Mouse (Mus musculus): ENCODE results near the gene Spatc1l. TPM values are rescaled to one million over a fixed set of nuclear protein-coding genes. Genes with fewer than 3 reads are reported as not detected.

Spatc1l gene
- polyA plus RNA-seq, 1 experiment from 2014 or later: not detected

Other genes starting within 250 kb of the Spatc1l start
- 9.0 and 10.2 TPM in 2 replicates for gene Dip2a, start 217.0 kb upstream of the Spatc1l start, polyA plus RNA-seq (2015; fragmentation: Nextera tagmentation; extraction: Ambion mirVana)
- gene AC141477.1, start 121.8 kb upstream of the Spatc1l start, polyA plus RNA-seq (2015; fragmentation: Nextera tagmentation; extraction: Ambion mirVana): 2.0 TPM in 1 of 2 replicates, not detected in the other
- gene Pcnt, start 119.5 kb upstream of the Spatc1l start, polyA plus RNA-seq (2015; fragmentation: Nextera tagmentation; extraction: Ambion mirVana): 11.2 and 11.7 TPM in 2 replicates
- gene 2610028H24Rik, start 113.2 kb upstream of the Spatc1l start, polyA plus RNA-seq (2015; fragmentation: Nextera tagmentation; extraction: Ambion mirVana): not detected in 2 replicates
- gene Mcm3ap, start 93.3 kb upstream of the Spatc1l start, polyA plus RNA-seq (2015; fragmentation: Nextera tagmentation; extraction: Ambion mirVana): 37.3 and 42.1 TPM in 2 replicates
- gene Ybey, start 93.2 kb upstream of the Spatc1l start, polyA plus RNA-seq (2015; fragmentation: Nextera tagmentation; extraction: Ambion mirVana): 5.3 and 5.5 TPM in 2 replicates
- 60.2 and 67.2 TPM in 2 replicates for gene Lss, start 30.7 kb upstream of the Spatc1l start, polyA plus RNA-seq (2015; fragmentation: Nextera tagmentation; extraction: Ambion mirVana)
- 0.64 and 1.3 TPM in 2 replicates for gene Ftcd, start 13.4 kb downstream of the Spatc1l start, polyA plus RNA-seq (2015; fragmentation: Nextera tagmentation; extraction: Ambion mirVana)
- gene Col6a2, start 61.4 kb downstream of the Spatc1l start, polyA plus RNA-seq (2015; fragmentation: Nextera tagmentation; extraction: Ambion mirVana): 274 and 282 TPM in 2 replicates
- 317 and 323 TPM in 2 replicates for gene Col6a1, start 163.9 kb downstream of the Spatc1l start, polyA plus RNA-seq (2015; fragmentation: Nextera tagmentation; extraction: Ambion mirVana)

Measured in intestine, embryonic 15.5 days (tissue).